Mouse (Mus musculus) hindbrain, embryonic 13.5 days (tissue): ENCODE measurements around the gene Itpr2. TPM values are rescaled to one million over a fixed set of nuclear protein-coding genes. Genes with fewer than 3 reads are reported as not detected.
A peak's percentile ranks its signal among the peaks of the same experiment; 100 is the strongest.

ENCODE experiments used
- ATAC-seq: fragments of 200-750 bp; cut with Nextera tagmentation; 2 replicates; pipeline ENCODE4 v1.8.0; 2017; ENCODE audit warnings: moderate TSS enrichment; ENCODE audit not compliant: low FRiP score
- H3K27ac ChIP-seq: fragments of 300-500 bp; sonication (generic); 2 replicates; pipeline ENCODE4 v1.5.1; 2015; ENCODE audit warnings: inconsistent platforms, mild to moderate bottlenecking, moderate library complexity
- H3K27me3 ChIP-seq: fragments of 300-500 bp; sonication (generic); 2 replicates; pipeline ENCODE4 v1.6.1; 2015; ENCODE audit warnings: mild to moderate bottlenecking, inconsistent platforms
- H3K36me3 ChIP-seq: fragments of 300-500 bp; sonication (generic); 2 replicates; pipeline ENCODE4 v1.6.1; 2015; ENCODE audit warnings: mild to moderate bottlenecking, inconsistent platforms
- H3K4me1 ChIP-seq: fragments of 300-500 bp; sonication (generic); replicated peaks from 2 replicates; pipeline ENCODE4 v1.6.1; 2015; ENCODE audit warnings: inconsistent platforms
- H3K4me2 ChIP-seq: fragments of 300-500 bp; sonication (generic); 2 replicates; pipeline ENCODE4 v1.6.1; 2015; ENCODE audit warnings: inconsistent platforms, mild to moderate bottlenecking, moderate library complexity
- H3K4me3 ChIP-seq: fragments of 300-500 bp; sonication (generic); 2 replicates; pipeline ENCODE4 v1.5.1; 2015; ENCODE audit warnings: mild to moderate bottlenecking, inconsistent platforms
- H3K9ac ChIP-seq: fragments of 300-500 bp; sonication (generic); 2 replicates; pipeline ENCODE4 v1.6.1; 2015; ENCODE audit warnings: mild to moderate bottlenecking, inconsistent platforms
- H3K9me3 ChIP-seq: fragments of 300-500 bp; sonication (generic); 2 replicates; pipeline ENCODE4 v1.6.1; 2016; ENCODE audit warnings: inconsistent platforms
- WGBS: fragments of 180-500 bp; shearing (Covaris S2); methylation state at CpG from one replicate; pipeline ENCODE4 v1.1.7; 2015; 5-methylcytosine and 5-hydroxymethylcytosine counted together
- polyA plus RNA-seq: library from polyadenylated mRNA; unstranded; fragments of >200 nt; fragmentation: Nextera tagmentation; extraction: Ambion mirVana; gene quantifications from 2 replicates; pipeline ENCODE4 v1.2.1, GENCODE M21; 2015

Itpr2 gene
- polyA plus RNA-seq, 1 experiment from 2014 or later = 5.5 TPM

GRCm38 (mm10) chr6:146404156-146404555, 97.9 kb downstream of the Itpr2 start:
- Histone ChIP-seq H3K4me1 (peaks cover 18% of the 10 kb centered on the region), H3K9ac (no peak overlapping the region), H3K4me3 (no peak overlapping the region), H3K9me3 (no peaks in the 10 kb centered on the region), H3K36me3 (no peaks in the 10 kb centered on the region), H3K4me2 (peak overlapping the region; percentile 13; the same call in 1 of the 2 replicates), H3K27ac (no peak overlapping the region), H3K27me3 (0 out of 2 replicates have a peak, but pooled peaks cover 3% of the 10 kb centered on the region)
- WGBS = 45% methylated on average over 10 of the region's 10 CpGs
- no peak for ATAC-seq

DNA sequence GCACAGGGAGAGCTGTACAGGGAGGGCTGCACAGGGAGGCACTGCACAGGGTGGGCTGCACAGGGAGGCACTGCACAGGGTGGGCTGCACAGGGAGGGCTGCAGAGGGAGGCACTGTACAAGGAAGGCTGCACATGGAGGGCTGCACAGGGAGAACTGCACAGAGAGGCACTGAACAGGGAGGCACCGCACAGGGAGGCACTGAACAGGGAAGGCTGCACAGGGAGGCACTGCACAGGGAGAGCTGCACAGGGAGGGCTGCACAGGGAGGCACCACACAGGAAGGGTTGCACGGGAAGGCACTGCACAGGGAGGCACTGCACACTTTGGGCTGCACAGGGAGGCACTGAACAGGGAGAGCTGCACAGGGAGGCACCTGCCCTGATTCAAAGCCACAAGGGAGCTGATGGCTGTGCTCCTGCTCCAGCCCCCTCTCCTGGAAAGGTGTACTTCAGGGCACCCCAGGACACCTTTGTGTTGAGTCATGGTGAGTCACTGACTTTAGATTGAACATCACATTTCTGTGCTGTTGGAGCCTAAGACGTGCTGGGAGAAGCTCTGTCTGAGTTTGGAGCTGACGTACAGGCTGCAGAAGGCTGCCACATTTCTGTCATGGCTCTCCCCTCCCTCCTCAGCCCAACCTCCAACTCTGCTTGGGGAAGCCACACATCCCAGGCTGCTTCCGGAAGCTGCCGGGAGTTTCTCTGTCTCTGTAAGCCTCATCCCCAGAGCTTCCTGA, 98.9 kb downstream of the Itpr2 start:
- peaks cover 18% of the 10 kb centered on the region for H3K4me1 ChIP-seq
- H3K4me2 ChIP-seq = no peak overlapping the region
- H3K36me3 ChIP-seq = no peaks in the 10 kb centered on the region
- H3K27ac ChIP-seq = no peak overlapping the region
- H3K9ac ChIP-seq = no peak overlapping the region
- 0 out of 2 replicates have a peak, but pooled peaks cover 3% of the 10 kb centered on the region for H3K27me3 ChIP-seq
- no peaks in the 10 kb centered on the region for H3K9me3 ChIP-seq
- WGBS = 65% methylated on average over 6 of the region's 6 CpGs
- H3K4me3 ChIP-seq = no peak overlapping the region
- 0 out of 2 replicates have a peak, but pooled peaks have one; percentile 21 for ATAC-seq

DNA sequence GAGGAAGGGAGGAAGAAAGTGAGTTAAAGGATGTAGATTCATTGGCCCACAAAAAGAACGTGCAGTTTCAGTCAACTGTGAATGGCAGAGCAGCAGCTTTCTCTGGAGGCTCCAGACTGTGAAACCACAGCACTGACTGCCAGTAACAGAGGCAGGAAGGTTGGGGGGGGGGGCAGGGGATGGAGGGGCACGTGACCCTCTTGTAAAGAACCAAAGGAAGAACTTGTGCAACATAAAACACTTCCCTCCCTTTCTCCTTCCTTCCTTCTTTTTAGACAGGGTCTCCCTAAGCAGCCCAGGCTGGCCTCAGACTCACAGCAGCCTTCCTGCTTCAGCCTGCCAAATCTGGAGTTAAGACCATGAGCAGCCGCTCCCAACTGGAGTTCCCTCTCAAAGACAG, 104.2 kb downstream of the Itpr2 start:
- 68% methylated on average over 3 of the region's 3 CpGs for WGBS
- H3K4me3 ChIP-seq = no peak overlapping the region
- no peak overlapping the region for H3K9ac ChIP-seq
- no peak for ATAC-seq
- H3K9me3 ChIP-seq = no peaks in the 10 kb centered on the region
- H3K27me3 ChIP-seq = 0 out of 2 replicates have a peak, but pooled peaks cover under 1% of the 10 kb centered on the region
- no peak overlapping the region for H3K4me2 ChIP-seq
- no peak overlapping the region for H3K27ac ChIP-seq
- H3K36me3 ChIP-seq = no peaks in the 10 kb centered on the region
- 0 out of 2 replicates have a peak, but pooled peaks cover under 1% of the 10 kb centered on the region for H3K4me1 ChIP-seq

GRCm38 (mm10) chr6:146396253-146396652, 105.8 kb downstream of the Itpr2 start:
- no peak for ATAC-seq
- Histone ChIP-seq H3K4me3 (no peak overlapping the region), H3K36me3 (no peaks in the 10 kb centered on the region), H3K9me3 (no peaks in the 10 kb centered on the region), H3K9ac (no peak overlapping the region), H3K27ac (no peak overlapping the region), H3K27me3 (no peaks in the 10 kb centered on the region), H3K4me2 (no peak overlapping the region), H3K4me1 (no peaks in the 10 kb centered on the region)
- WGBS = 84% methylated on average over 5 of the region's 5 CpGs

DNA sequence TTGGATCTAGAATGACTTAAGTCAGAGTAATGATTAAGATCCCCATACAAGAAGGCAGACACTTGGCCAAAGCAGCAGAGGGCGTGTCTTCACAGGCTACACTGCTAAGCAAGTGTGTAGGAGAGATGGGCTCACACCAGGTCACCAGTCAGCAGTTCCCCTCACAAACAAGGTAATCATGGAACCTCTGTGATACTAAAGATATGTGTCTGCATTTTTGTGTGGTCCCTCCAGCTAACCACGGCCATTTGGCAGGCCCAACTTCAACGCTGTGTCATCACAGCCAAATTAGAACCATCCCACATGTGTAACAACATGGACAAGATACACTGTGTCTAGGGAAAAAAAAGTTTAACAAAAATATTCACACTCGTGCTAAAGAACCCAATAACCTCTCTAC, 106.4 kb downstream of the Itpr2 start:
- H3K4me1 ChIP-seq = no peaks in the 10 kb centered on the region
- H3K36me3 ChIP-seq = no peaks in the 10 kb centered on the region
- WGBS = 94% methylated on average over 4 of the region's 4 CpGs
- no peaks in the 10 kb centered on the region for H3K9me3 ChIP-seq
- no peak overlapping the region for H3K4me2 ChIP-seq
- H3K27me3 ChIP-seq = no peaks in the 10 kb centered on the region
- no peak overlapping the region for H3K4me3 ChIP-seq
- H3K27ac ChIP-seq = no peak overlapping the region
- ATAC-seq = no peak
- no peak overlapping the region for H3K9ac ChIP-seq

DNA sequence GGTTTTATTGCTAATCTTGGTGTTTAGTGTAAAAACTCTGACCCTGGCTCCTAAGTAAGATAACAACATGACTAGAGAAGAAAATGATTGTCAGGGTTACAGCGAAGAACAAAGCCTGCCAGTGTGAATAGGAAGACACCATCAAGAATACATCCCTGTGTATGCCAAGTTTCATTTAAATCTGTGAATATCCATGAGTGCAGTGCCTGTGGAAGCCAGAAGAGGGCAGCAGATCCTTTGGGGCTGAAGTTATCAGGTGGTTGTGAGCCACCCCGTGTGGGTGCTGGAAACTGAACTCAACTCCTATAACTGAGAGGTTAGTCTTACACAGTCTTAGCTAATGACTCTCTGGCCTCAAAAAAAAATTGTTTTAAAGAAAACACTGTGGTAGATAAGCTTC, 109.8 kb downstream of the Itpr2 start:
- 91% methylated on average over 2 of the region's 2 CpGs for WGBS
- H3K4me2 ChIP-seq = no peak overlapping the region
- no peak for ATAC-seq

GRCm38 (mm10) chr6:146390159-146390558, 111.9 kb downstream of the Itpr2 start:
- no peak for ATAC-seq
- Histone ChIP-seq H3K36me3 (no peaks in the 10 kb centered on the region), H3K27ac (no peak overlapping the region), H3K27me3 (no peaks in the 10 kb centered on the region), H3K9me3 (no peaks in the 10 kb centered on the region), H3K4me3 (no peak overlapping the region), H3K4me2 (no peak overlapping the region), H3K4me1 (peaks cover 6% of the 10 kb centered on the region), H3K9ac (no peak overlapping the region)
- WGBS = 92% methylated on average over 4 of the region's 4 CpGs

More for the DNA sequence above, 109.8 kb downstream of the Itpr2 start:
- Histone ChIP-seq H3K27ac (no peak overlapping the region), H3K9me3 (no peaks in the 10 kb centered on the region), H3K4me1 (peaks cover under 1% of the 10 kb centered on the region; the same call in 1 of the 2 replicates), H3K27me3 (no peaks in the 10 kb centered on the region), H3K9ac (no peak overlapping the region), H3K36me3 (no peaks in the 10 kb centered on the region), H3K4me3 (no peak overlapping the region)

DNA sequence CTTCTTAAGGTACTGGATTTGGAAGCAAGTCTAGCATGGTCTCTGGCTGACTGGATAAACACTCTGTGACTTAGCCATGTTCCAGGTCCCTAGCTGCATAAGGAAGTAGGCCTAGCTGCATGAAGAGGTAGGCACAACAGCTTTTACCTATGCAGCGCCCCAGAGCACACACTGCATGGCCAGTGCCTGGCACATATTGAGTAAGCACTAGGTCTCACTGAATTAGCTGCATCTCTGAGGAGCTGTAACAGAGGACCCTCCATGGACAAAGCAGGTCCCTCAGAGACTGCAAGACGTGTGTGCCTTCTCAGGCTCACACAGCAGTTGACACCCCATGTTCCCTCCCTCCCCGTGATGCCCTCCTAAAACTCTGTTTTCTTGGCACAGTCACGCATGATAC, 114.0 kb downstream of the Itpr2 start:
- H3K36me3 ChIP-seq = no peaks in the 10 kb centered on the region
- no peak overlapping the region; the same call in 1 of the 2 replicates for H3K27ac ChIP-seq
- WGBS = 75% methylated on average over 4 of the region's 4 CpGs
- H3K4me3 ChIP-seq = no peak overlapping the region
- no peak overlapping the region for H3K4me2 ChIP-seq
- no peaks in the 10 kb centered on the region for H3K27me3 ChIP-seq
- no peak for ATAC-seq
- H3K9ac ChIP-seq = no peak overlapping the region
- H3K9me3 ChIP-seq = no peaks in the 10 kb centered on the region
- peaks cover 6% of the 10 kb centered on the region for H3K4me1 ChIP-seq

DNA sequence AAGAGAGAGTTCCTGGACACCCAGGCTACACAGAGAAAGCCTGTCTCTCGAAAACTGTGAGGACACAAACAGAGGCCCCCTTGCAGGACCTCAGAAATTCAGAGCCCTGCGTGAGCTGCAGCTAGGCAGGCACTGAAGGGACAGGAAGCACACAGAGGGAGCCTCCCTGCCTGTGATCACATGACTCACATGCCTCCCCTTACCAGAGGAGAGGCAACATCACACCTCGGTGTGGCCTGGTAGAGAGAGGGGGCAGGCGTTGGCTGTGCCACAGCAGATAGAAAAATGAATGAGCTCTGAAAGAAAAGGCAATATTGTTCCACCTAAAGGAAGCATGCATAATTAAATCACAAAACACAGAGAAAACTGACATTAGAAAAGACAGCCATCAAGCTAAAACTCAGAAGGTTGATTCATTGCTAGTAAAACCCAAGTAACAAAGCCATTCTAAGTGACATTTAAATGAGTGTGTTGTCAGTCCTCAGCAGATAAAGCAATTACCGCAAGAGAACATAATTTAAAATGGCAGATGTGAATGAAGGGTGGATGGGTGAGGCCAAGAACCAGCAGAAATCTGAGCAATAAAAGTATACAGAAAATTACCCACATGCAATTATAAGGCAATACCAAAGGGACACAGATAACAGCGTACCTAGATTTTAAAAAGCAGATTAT, 114.8 kb downstream of the Itpr2 start:
- 25% methylated on average over 6 of the region's 6 CpGs for WGBS
- Histone ChIP-seq H3K9me3 (no peaks in the 10 kb centered on the region), H3K36me3 (no peaks in the 10 kb centered on the region), H3K27me3 (no peaks in the 10 kb centered on the region), H3K4me3 (no peak overlapping the region), H3K4me1 (peaks cover 6% of the 10 kb centered on the region), H3K9ac (no peak overlapping the region), H3K27ac (peak overlapping the region; percentile 25; the same call in 1 of the 2 replicates), H3K4me2 (no peak overlapping the region)
- peak; percentile 61; the same call in 1 of the 2 replicates for ATAC-seq

GRCm38 (mm10) chr6:146379263-146379662, 122.8 kb downstream of the Itpr2 start:
- 89% methylated on average over 8 of the region's 8 CpGs for WGBS
- ATAC-seq = no peak

GRCm38 (mm10) chr6:146371511-146371910, 130.5 kb downstream of the Itpr2 start:
- no peak for ATAC-seq
- 62% methylated on average over 2 of the region's 2 CpGs for WGBS
- no peak overlapping the region for H3K4me3 ChIP-seq
- no peak overlapping the region for H3K27ac ChIP-seq
- no peaks in the 10 kb centered on the region for H3K27me3 ChIP-seq
- no peaks in the 10 kb centered on the region for H3K36me3 ChIP-seq
- no peak overlapping the region for H3K4me2 ChIP-seq
- H3K9me3 ChIP-seq = no peaks in the 10 kb centered on the region
- no peaks in the 10 kb centered on the region for H3K4me1 ChIP-seq
- H3K9ac ChIP-seq = no peak overlapping the region

More at GRCm38 (mm10) chr6:146379263-146379662, 122.8 kb downstream of the Itpr2 start:
- no peak overlapping the region for H3K4me2 ChIP-seq
- no peak overlapping the region for H3K9ac ChIP-seq
- no peak overlapping the region for H3K4me3 ChIP-seq
- H3K4me1 ChIP-seq = no peaks in the 10 kb centered on the region
- H3K36me3 ChIP-seq = no peaks in the 10 kb centered on the region
- no peaks in the 10 kb centered on the region for H3K9me3 ChIP-seq
- no peak overlapping the region for H3K27ac ChIP-seq
- no peaks in the 10 kb centered on the region for H3K27me3 ChIP-seq

DNA sequence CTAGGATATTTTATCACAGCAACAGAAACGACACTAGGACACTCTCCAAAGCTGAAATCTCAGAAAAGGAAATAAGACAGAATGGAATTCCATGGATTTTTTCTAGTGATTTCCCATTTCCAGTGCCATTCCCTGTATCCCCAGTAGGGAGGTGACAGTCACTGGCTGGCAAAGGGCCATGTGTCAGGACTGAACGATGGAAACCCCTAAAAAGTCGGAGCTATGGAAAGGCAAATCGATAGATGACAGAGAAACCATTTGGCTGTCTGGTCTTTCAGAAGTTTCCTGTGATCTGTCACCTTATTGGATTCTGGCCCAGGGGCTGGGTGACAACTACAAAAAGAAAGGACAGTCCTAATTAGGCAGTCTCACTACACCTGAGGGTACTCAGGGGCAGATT, 135.8 kb downstream of the Itpr2 start:
- Histone ChIP-seq H3K4me3 (no peak overlapping the region), H3K9ac (no peak overlapping the region), H3K27ac (no peak overlapping the region), H3K4me1 (no peaks in the 10 kb centered on the region), H3K36me3 (no peaks in the 10 kb centered on the region), H3K9me3 (no peaks in the 10 kb centered on the region), H3K27me3 (no peaks in the 10 kb centered on the region), H3K4me2 (no peak overlapping the region)
- WGBS = 90% methylated on average over 4 of the region's 4 CpGs
- no peak for ATAC-seq
